ENCODE assay signal across 22 mouse cellular contexts in the genomic region with DNA sequence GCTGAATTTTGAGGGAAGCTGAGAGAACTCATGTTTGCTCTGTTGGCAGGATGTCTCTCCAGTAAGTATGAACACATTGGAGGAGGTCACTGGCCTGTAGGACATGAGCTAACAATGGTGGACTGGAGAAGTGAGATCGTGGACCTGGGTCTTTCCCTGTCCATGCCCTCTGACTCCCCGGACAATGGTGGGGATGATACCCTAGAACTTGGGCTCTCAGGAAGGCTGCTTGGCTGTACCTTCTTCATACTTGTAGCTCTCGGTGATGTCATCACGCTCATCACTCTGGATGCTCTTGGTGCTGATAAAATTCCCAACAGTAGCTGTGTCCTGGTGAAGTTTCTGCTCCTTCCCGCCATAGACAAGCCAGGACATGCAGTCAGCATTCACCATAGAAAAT. TPM values are rescaled to one million over a fixed set of nuclear protein-coding genes. Genes with fewer than 3 reads are reported as not detected.
"Had no signal": no experiment of that assay in that cellular context is flagged by ENCODE, and none has a peak within 500 bp of the region (broad histone marks: within the 10 kb centered on the region; RNA-seq: fewer than 3 reads in every experiment).

No protein-coding gene starts in this region.

- H3K9ac ChIP-seq: neural tube, embryonic 13.5 days; neural tube, embryonic 15.5 days; stomach, embryonic 15.5 days had no signal

- H3K27ac ChIP-seq: neural tube, embryonic 13.5 days; neural tube, embryonic 15.5 days; stomach, embryonic 15.5 days; stomach, postnatal 0 days had no signal

- DNase-seq: retina, postnatal 1 day; right cerebral cortex, adult 18-20 months; right cerebral cortex, postnatal 14 days; right cerebral cortex, postnatal 25 days; right cerebral cortex, postnatal 4 days; spleen, adult 18-20 months; thymus, adult 18-20 months; thymus, adult 2 months; thymus, postnatal 14 days; thymus, postnatal 25 days; thymus, postnatal 36 days; thymus, postnatal 4 days had no signal

- H3K4me3 ChIP-seq: neural tube, embryonic 13.5 days; neural tube, embryonic 15.5 days; stomach, embryonic 15.5 days had no signal

- H3K9me3 ChIP-seq: neural tube, embryonic 13.5 days; neural tube, embryonic 15.5 days; stomach, embryonic 15.5 days had no signal

- H3K27me3 ChIP-seq: neural tube, embryonic 13.5 days; neural tube, embryonic 15.5 days; stomach, embryonic 15.5 days had no signal

- H3K4me2 ChIP-seq: neural tube, embryonic 13.5 days; neural tube, embryonic 15.5 days; stomach, embryonic 15.5 days had no signal

- H3K36me3 ChIP-seq: neural tube, embryonic 13.5 days; neural tube, embryonic 15.5 days; stomach, embryonic 15.5 days had no signal

- H3K4me1 ChIP-seq: neural tube, embryonic 13.5 days; neural tube, embryonic 15.5 days; stomach, embryonic 15.5 days had no signal

RNA-seq across cellular contexts. Expression of gene Epb42, which starts 15.3 kb away (rescaled TPM):
- polyA plus RNA-seq: testis, adult 2 months had no signal

RNA-seq across cellular contexts. Expression of gene Tgm5, which starts 33.5 kb away (rescaled TPM):
- total RNA-seq: neutrophil, adult 5-6 weeks had no signal
- polyA plus RNA-seq: spleen, adult 2 months; testis, adult 2 months had no signal

RNA-seq across cellular contexts. Expression of gene Tgm7, which starts 57.4 kb away (rescaled TPM):
- total RNA-seq: neutrophil, adult 5-6 weeks had no signal
- polyA plus RNA-seq: neural tube, embryonic 14.5 days; neural tube, embryonic 15.5 days; small intestine, adult 2 months; spleen, adult 2 months; stomach, embryonic 14.5 days; stomach, postnatal 0 days had no signal
